Mouse (Mus musculus): ENCODE data around the gene Rtkn2. TPM values are rescaled to one million over a fixed set of nuclear protein-coding genes. Genes with fewer than 3 reads are reported as not detected.

Gene Rtkn2
- 10.7 and 13.0 TPM in 2 replicates for polyA plus RNA-seq (2015; fragmentation: Nextera tagmentation; extraction: Ambion mirVana)

DNA sequence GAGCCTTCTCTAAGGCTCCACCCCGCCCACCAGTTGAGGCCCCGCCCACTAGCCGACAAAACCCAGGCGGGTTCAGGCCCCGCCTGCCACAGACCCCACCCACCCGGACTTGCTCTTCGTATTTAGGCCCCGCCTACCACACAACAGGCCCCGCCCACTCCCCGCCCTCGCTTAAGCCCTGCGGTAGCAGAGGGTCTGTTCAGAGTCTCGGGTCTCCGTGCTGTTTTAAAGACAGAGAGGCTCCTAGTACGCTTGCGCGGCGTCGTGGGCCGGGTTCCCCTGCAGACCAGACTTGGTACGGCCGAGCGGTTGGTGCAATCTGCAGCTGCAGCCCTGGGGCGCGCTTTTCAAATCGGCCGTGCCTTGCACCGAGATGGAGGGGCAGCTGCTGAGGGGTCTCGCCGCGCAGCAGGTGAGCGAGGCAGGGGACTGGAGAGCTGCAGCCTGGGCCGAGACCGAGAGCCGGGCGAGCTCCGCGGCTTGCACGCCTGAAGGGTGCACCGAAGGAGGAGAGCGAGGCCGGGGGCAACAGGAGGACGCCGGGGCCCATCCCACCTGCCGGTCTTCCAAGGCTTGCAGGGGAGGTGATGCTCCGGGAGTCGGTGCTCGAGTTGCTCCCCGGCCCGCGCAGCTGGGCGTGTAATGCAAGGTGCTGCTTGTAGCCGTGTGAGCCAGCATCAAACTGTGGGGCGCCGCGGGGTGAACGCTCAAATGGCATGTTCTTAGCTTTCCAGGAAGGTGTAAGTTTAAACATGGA, at the start of gene Rtkn2:
Gene Rtkn2, plus strand, starts transcription at position 170 of the 757 bp plus-strand sequence.
- Histone ChIP-seq H3K36me3 (no peaks in the 10 kb centered on the region), H3K4me2 (replicated peaks) (peak within 1 kb of the TSS; percentile 100), H3K4me3 (peak within 1 kb of the TSS; percentile 85), H3K9me3 (no peaks in the 10 kb centered on the region), H3K9ac (replicated peaks) (peak within 1 kb of the TSS; percentile 66), H3K27ac (replicated peaks) (peak within 1 kb of the TSS; percentile 72), H3K4me1 (peaks cover 12% of the 10 kb centered on the region), H3K27me3 (no peaks in the 10 kb centered on the region)
- WGBS: under 1% methylated on average over 57 of the region's 57 CpGs
- ATAC-seq (replicated peaks): peak; percentile 98

DNA sequence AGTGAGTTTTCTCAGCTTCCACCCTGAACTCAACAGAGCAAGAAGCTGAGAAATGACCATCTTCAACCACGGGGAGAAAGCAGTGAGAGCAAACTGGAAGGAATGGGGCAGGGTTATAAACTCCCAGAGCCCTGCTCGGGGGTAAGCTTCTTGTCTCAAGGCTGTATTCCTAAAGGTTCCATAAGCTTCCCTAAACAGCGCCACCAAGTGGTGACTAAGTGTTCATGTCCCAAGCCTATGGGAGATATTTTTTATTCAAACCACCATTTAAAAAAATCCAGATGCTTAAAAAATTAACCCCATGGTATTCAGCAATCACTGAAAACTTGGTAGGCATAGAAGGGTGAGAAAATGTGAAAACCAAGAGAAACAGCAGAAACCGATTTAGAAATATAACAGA, 48.0 kb upstream of the Rtkn2 start:
- WGBS: 82% methylated on average over 4 of the region's 4 CpGs
- no peaks in the 10 kb centered on the region for H3K27me3 ChIP-seq

GRCm38 (mm10) chr10:67932780-67933179, 46.6 kb upstream of the Rtkn2 start:
- H3K27ac ChIP-seq (replicated peaks): no peak overlapping the region
- no peaks in the 10 kb centered on the region for H3K27me3 ChIP-seq
- H3K9ac ChIP-seq (replicated peaks): no peak overlapping the region
- 93% methylated on average over 11 of the region's 11 CpGs for WGBS
- no peaks in the 10 kb centered on the region for H3K4me1 ChIP-seq
- no peaks in the 10 kb centered on the region for H3K36me3 ChIP-seq
- ATAC-seq (replicated peaks): no peak
- H3K9me3 ChIP-seq: no peaks in the 10 kb centered on the region
- no peak overlapping the region for H3K4me2 ChIP-seq (replicated peaks)
- H3K4me3 ChIP-seq: no peak overlapping the region

More for the DNA sequence above, 48.0 kb upstream of the Rtkn2 start:
- Histone ChIP-seq H3K27ac (replicated peaks) (no peak overlapping the region), H3K9ac (replicated peaks) (no peak overlapping the region), H3K4me3 (no peak overlapping the region), H3K4me2 (replicated peaks) (no peak overlapping the region), H3K4me1 (no peaks in the 10 kb centered on the region), H3K9me3 (no peaks in the 10 kb centered on the region), H3K36me3 (no peaks in the 10 kb centered on the region)
- no peak for ATAC-seq (replicated peaks)

GRCm38 (mm10) chr10:67936944-67937343, 42.4 kb upstream of the Rtkn2 start:
- H3K4me3 ChIP-seq: no peak overlapping the region
- no peak overlapping the region for H3K4me2 ChIP-seq (replicated peaks)
- H3K9ac ChIP-seq (replicated peaks): no peak overlapping the region
- H3K27me3 ChIP-seq: no peaks in the 10 kb centered on the region
- H3K4me1 ChIP-seq: no peaks in the 10 kb centered on the region
- no peaks in the 10 kb centered on the region for H3K36me3 ChIP-seq
- H3K9me3 ChIP-seq: no peaks in the 10 kb centered on the region
- no peak overlapping the region for H3K27ac ChIP-seq (replicated peaks)
- no peak for ATAC-seq (replicated peaks)
- WGBS: 73% methylated on average over 4 of the region's 4 CpGs

GRCm38 (mm10) chr10:67937775-67938174, 41.6 kb upstream of the Rtkn2 start:
- Histone ChIP-seq H3K4me2 (replicated peaks) (no peak overlapping the region), H3K9me3 (no peaks in the 10 kb centered on the region), H3K36me3 (no peaks in the 10 kb centered on the region), H3K27ac (replicated peaks) (no peak overlapping the region), H3K27me3 (no peaks in the 10 kb centered on the region), H3K4me1 (no peaks in the 10 kb centered on the region), H3K4me3 (no peak overlapping the region), H3K9ac (replicated peaks) (no peak overlapping the region)
- WGBS: 89% methylated on average over 5 of the region's 5 CpGs
- no peak for ATAC-seq (replicated peaks)

- no peak overlapping the region for H3K4me3 ChIP-seq
- H3K27ac ChIP-seq (replicated peaks): no peak overlapping the region
- 78% methylated on average over 12 of the region's 12 CpGs for WGBS
- no peak overlapping the region for H3K4me2 ChIP-seq (replicated peaks)
- H3K36me3 ChIP-seq: no peaks in the 10 kb centered on the region
- no peaks in the 10 kb centered on the region for H3K9me3 ChIP-seq
- H3K27me3 ChIP-seq: no peaks in the 10 kb centered on the region
- no peak for ATAC-seq (replicated peaks)
- no peaks in the 10 kb centered on the region for H3K4me1 ChIP-seq
- no peak overlapping the region for H3K9ac ChIP-seq (replicated peaks)
Observed at GRCm38 (mm10) chr10:67939546-67939945, 39.8 kb upstream of the Rtkn2 start.

- Histone ChIP-seq H3K4me3 (no peak overlapping the region), H3K27me3 (no peaks in the 10 kb centered on the region), H3K9me3 (no peaks in the 10 kb centered on the region), H3K4me1 (no peaks in the 10 kb centered on the region), H3K9ac (replicated peaks) (no peak overlapping the region), H3K4me2 (replicated peaks) (no peak overlapping the region), H3K27ac (replicated peaks) (no peak overlapping the region), H3K36me3 (no peaks in the 10 kb centered on the region)
- no peak for ATAC-seq (replicated peaks)
- WGBS: 84% methylated on average over 4 of the region's 4 CpGs
Observed at GRCm38 (mm10) chr10:67943513-67943912, 35.9 kb upstream of the Rtkn2 start.

GRCm38 (mm10) chr10:67950059-67950748, 29.2 kb upstream of the Rtkn2 start:
- ATAC-seq (replicated peaks): no peak
- Histone ChIP-seq H3K4me1 (no peaks in the 10 kb centered on the region), H3K4me3 (no peak overlapping the region), H3K9ac (replicated peaks) (no peak overlapping the region), H3K9me3 (no peaks in the 10 kb centered on the region), H3K36me3 (no peaks in the 10 kb centered on the region), H3K27ac (replicated peaks) (no peak overlapping the region), H3K4me2 (replicated peaks) (no peak overlapping the region), H3K27me3 (no peaks in the 10 kb centered on the region)
- 83% methylated on average over 8 of the region's 8 CpGs for WGBS

DNA sequence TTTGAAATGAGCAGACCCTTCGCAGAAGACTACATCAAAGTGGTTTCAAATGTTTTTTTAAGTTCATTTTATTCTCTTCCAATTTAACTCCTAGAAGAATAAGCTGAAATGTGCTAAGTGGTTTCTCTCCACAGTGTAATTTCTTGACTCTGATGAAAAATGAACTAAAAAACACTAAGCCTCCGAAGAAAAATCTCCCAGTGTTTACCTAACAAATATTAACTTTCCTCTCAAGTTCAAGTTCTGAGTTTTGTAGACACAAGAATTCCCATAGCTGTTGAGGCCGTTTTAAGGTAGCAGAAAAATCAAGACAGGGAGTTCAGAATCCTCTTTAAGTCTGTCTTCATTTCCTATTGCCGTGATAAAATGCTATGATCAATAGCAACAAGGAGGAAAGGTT, 27.7 kb upstream of the Rtkn2 start:
- Histone ChIP-seq H3K9ac (replicated peaks) (no peak overlapping the region), H3K27ac (replicated peaks) (no peak overlapping the region), H3K4me1 (no peaks in the 10 kb centered on the region), H3K9me3 (no peaks in the 10 kb centered on the region), H3K4me2 (replicated peaks) (no peak overlapping the region), H3K27me3 (no peaks in the 10 kb centered on the region), H3K36me3 (no peaks in the 10 kb centered on the region), H3K4me3 (no peak overlapping the region)
- WGBS: 83% methylated on average over 4 of the region's 4 CpGs
- no peak for ATAC-seq (replicated peaks)

GRCm38 (mm10) chr10:67955982-67956381, 23.4 kb upstream of the Rtkn2 start:
- H3K9me3 ChIP-seq: no peaks in the 10 kb centered on the region
- H3K4me2 ChIP-seq (replicated peaks): no peak overlapping the region
- no peaks in the 10 kb centered on the region for H3K36me3 ChIP-seq
- no peaks in the 10 kb centered on the region for H3K27me3 ChIP-seq
- H3K4me3 ChIP-seq: no peak overlapping the region
- no peak overlapping the region for H3K9ac ChIP-seq (replicated peaks)
- H3K27ac ChIP-seq (replicated peaks): no peak overlapping the region
- no peak for ATAC-seq (replicated peaks)
- no peaks in the 10 kb centered on the region for H3K4me1 ChIP-seq
- WGBS: 87% methylated on average over 2 of the region's 2 CpGs

DNA sequence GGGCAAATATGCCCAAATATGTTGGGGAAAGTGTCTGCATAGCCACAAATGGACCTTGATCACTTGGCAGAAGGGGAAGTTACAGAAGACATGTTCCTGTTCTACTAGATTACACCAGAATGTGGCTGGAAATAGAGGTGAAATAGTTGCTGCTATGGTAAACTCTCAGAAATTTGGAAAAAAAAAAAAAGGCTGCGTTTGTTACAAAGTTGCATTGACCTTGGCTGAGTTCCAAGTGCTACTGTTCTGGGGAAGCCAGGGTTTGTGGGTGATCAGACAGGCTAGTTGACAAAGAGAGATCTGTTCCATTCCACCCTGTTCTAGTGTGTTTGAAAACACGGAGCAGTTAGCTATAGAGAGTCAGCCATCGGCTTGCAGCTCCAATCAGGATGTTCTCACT, 19.4 kb upstream of the Rtkn2 start:
- Histone ChIP-seq H3K4me2 (replicated peaks) (no peak overlapping the region), H3K27me3 (no peaks in the 10 kb centered on the region), H3K36me3 (no peaks in the 10 kb centered on the region), H3K4me3 (no peak overlapping the region), H3K9me3 (no peaks in the 10 kb centered on the region), H3K4me1 (peaks cover 6% of the 10 kb centered on the region; the same call in 1 of the 2 replicates), H3K9ac (replicated peaks) (no peak overlapping the region), H3K27ac (replicated peaks) (no peak overlapping the region)
- 56% methylated on average over 3 of the region's 3 CpGs for WGBS
- no peak for ATAC-seq (replicated peaks)

GRCm38 (mm10) chr10:67962496-67962895, 16.9 kb upstream of the Rtkn2 start:
- no peak overlapping the region for H3K4me2 ChIP-seq (replicated peaks)
- no peak overlapping the region for H3K9ac ChIP-seq (replicated peaks)
- H3K36me3 ChIP-seq: no peaks in the 10 kb centered on the region
- H3K9me3 ChIP-seq: no peaks in the 10 kb centered on the region
- H3K4me1 ChIP-seq: peaks cover 6% of the 10 kb centered on the region; the same call in 1 of the 2 replicates
- 0 out of 2 replicates have a peak overlapping the region, but pooled peaks have one; percentile 27 for H3K27ac ChIP-seq (replicated peaks)
- ATAC-seq (replicated peaks): no peak
- H3K4me3 ChIP-seq: no peak overlapping the region
- 21% methylated on average over 10 of the region's 10 CpGs for WGBS
- H3K27me3 ChIP-seq: no peaks in the 10 kb centered on the region

Data from forebrain, embryonic 15.5 days (tissue).